Mouse (Mus musculus) E14TG2a.4 (cell line): ENCODE data around the gene Hist2h2be.

Experiments
- CTCF ChIP-seq: conservative IDR thresholded peaks from 2 replicates; pipeline ENCODE4 v1.5.1; 2014; ENCODE audit warnings: low read length
- NANOG ChIP-seq: IDR thresholded peaks from 2 replicates; pipeline ENCODE4 v1.6.1; 2014; ENCODE audit warnings: borderline replicate concordance, low read length, mixed read lengths
- POU5F1 ChIP-seq: IDR thresholded peaks from 2 replicates; pipeline ENCODE4 v1.6.1; 2014; ENCODE audit warnings: low read length, borderline replicate concordance

DNA sequence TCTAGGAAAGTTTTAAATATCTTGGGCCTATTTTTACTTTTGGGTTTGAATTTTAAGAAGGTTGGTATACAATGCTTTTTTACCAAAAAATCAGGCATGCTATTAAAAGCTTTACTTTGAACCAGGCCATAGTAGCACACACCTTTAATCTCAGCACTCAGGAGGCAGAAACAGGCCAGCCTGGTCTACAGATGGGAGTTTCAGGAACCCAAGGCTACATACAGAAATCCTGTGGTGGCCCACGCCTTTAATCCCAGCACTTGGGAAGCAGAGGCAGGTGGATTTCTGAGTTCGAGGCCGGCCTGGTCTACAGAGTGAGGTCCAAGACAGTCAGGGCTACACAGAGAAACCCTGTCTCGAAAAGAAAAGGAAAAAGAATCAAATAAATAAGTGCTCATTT is 46.6 kb downstream of the Hist2h2be start:
- TF ChIP-seq CTCF (no peak), POU5F1 (no peak), NANOG (no peak)
